Mouse (Mus musculus): ENCODE measurements at regions not wholly inside any gene's neighbourhood (a gene's known extent, or its start where the extent isn't known, plus 50 kb on each side); places are given as distances from the start of the nearest gene placed in this dataset.
"Not testable (repeated sequence)": the region's sequence is repeated elsewhere in the genome, so short reads cannot be mapped to it uniquely, and the experiment has no call there.

- no peak for DNase-seq
Measured at GRCm38 (mm10) chr16:86346916-86347315, 445.3 kb upstream of the Adamts5 start.

GRCm38 (mm10) chr16:86340311-86340710 is 438.7 kb upstream of the Adamts5 start:
- DNase-seq, result no peak

GRCm38 (mm10) chr16:86325406-86325805 is 423.8 kb upstream of the Adamts5 start:
- no peak for DNase-seq

GRCm38 (mm10) chr16:86318898-86319297 is 417.3 kb upstream of the Adamts5 start:
- DNase-seq, result no peak

DNA sequence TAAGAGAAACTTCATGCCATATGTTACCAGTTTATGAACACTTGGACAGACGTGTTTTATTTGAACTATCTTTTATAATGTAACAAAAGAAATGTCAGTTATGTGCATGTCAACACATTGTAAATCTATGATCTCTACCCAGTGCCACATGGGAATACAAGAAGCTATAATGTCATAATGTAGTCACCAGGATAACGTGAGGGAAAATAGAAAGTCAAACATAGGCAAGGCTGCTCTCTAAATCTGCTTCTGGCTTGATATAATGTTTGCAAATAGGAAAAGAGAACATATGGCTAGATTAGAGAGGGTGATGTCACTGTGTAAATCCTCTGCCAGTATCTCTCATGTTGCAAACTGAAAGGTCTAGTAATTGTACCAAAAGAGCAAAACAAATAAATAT is 408.1 kb upstream of the Adamts5 start:
- DNase-seq, result no peak

GRCm38 (mm10) chr16:86303869-86304268 is 402.2 kb upstream of the Adamts5 start:
- no peak for DNase-seq

- no peak for DNase-seq
Measured at GRCm38 (mm10) chr16:86302451-86303145, 401.0 kb upstream of the Adamts5 start.

- DNase-seq, result no peak
Measured at GRCm38 (mm10) chr16:86294436-86294835, 392.8 kb upstream of the Adamts5 start.

DNA sequence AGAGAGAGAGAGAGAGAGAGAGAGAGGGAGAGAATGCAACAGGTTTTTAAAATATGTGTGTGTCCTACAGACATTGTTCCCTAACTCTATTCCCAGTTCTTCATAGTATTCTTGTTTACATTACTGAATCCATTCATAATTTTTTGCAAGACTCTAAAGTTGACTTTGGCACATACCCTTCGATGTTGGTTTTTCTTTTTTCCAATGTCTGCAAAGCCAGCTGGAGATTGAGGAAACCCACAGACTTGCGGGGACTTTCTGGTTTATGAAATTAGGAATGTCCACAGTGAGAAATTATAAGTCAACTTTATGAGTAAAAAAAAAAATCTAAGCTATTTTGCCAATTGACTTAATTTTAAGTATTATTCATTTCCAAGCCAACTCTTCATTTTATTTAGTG is 379.7 kb upstream of the Adamts5 start:
- DNase-seq, result no peak

- DNase-seq, result no peak
Measured at GRCm38 (mm10) chr16:86277031-86277430, 375.4 kb upstream of the Adamts5 start.

GRCm38 (mm10) chr16:86261612-86262011 is 360.0 kb upstream of the Adamts5 start:
- DNase-seq, result peak; percentile 7

GRCm38 (mm10) chr16:86252630-86253029 is 351.0 kb upstream of the Adamts5 start:
- DNase-seq, result no peak

GRCm38 (mm10) chr16:86250021-86250420 is 348.4 kb upstream of the Adamts5 start:
- peak; percentile 20 for DNase-seq

GRCm38 (mm10) chr16:86244191-86244590 is 342.6 kb upstream of the Adamts5 start:
- DNase-seq, result no peak

DNA sequence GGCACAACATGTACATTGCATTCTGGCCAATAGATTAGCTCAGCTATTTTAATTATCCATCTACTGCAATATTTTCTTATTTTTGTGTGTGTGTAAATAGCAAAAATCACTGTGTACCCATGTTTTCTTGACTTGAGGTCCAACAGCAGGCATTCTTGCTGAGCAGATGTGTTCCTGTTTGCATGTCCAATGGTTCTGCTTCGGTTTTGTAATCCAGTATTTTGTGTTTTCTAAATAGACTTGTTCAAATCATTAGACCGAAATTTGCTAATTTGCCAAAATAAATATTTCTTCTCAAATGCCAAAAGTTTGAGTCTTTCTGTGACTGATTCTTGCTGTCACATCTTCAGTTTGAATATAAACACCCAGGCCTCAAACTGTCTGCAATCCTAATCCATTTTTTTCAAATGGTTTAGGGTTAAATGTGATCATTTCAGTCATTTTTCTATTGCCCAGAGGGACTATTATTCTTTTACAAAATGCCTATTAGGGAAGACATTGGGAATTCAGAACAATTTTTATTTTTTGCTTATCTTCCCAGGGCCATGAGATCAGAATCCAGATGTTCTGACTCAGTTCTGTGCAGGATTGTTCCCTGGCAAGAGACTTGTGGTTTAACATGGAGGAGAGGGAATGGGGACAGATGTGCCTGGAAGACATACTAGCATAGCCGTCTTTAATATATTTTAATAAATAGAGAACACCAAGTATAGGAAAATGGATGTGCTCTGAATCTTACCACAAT is 341.3 kb upstream of the Adamts5 start:
- DNase-seq, result no peak

DNA sequence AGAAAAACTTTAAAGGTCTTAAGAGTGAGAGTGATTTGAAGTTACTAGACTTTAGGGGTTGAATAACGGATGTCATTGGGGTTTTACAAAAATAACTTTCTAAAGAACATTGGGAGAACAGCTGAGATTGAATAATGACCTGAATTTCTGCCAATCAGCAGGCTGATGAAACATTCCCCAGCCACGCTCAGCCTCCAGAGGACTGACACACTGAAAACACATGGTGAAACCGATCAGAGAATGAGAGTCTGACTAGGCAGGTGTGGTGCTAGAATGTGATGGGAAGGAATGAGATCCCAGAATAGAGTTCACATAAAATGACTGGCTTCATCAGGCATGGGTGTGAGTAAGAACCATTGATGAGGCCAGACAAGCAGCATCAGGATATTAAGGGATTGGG is 321.4 kb upstream of the Adamts5 start:
- DNase-seq, result peak; percentile 30

DNA sequence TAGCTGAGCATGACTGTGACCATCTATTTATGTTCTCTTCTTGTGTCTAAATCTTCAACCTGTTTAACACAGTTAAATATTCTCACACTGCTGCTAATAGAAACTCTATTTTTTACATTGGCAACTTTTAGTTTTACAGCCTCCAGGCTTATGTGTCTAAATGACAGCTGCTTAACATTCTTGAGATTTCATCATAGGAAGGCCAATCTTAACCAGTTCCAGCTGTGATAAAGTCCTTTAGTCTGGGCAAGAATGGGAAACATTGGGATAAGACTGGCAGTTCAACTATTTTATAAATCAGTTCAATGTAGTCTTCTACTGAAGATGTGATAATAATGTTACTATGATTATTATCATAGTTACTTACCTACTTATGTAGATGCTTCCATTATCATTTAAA is 308.9 kb upstream of the Adamts5 start:
- no peak for DNase-seq

- no peak for DNase-seq
Measured at GRCm38 (mm10) chr16:86209319-86209718, 307.7 kb upstream of the Adamts5 start.

GRCm38 (mm10) chr16:86189874-86190273 is 288.2 kb upstream of the Adamts5 start:
- DNase-seq, result no peak

DNA sequence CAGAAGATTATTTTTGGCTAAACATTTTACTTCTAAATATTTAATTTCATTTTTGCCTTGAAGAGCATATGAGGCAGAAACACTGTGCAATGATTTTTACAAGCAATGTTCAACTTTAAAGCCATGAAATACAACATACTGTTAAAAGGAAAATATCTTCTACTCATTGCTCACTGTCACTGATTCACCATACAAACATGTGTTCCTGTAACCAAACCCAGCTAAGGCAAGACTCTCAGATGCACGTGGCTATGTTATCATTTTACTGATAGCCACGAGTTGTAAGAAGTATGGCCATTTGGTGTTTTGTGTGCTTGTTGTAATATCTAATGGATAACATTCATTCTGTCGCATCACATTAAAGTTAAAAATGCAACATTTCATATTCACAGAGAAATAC is 287.3 kb upstream of the Adamts5 start:
- no peak for DNase-seq

DNA sequence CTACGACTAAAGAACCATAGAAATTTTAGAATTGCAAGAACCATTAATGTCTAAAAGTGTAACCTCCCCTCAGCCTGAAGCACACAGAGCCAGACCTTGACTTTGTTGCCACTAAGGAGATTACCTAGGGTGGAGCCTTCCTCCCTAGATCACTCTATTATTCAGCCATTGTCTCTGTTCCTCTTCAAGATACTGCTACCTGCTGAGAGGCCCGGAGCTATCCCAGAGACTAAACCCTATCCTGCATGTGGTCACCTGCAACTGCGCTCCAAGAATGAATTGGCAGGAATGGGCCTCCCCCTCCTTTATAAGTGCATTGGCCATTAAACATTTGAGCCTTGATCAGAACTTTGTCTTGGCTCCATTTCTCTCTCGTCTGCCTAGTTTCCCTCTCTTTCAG is 286.0 kb upstream of the Adamts5 start:
- DNase-seq, result not testable (repeated sequence)

DNA sequence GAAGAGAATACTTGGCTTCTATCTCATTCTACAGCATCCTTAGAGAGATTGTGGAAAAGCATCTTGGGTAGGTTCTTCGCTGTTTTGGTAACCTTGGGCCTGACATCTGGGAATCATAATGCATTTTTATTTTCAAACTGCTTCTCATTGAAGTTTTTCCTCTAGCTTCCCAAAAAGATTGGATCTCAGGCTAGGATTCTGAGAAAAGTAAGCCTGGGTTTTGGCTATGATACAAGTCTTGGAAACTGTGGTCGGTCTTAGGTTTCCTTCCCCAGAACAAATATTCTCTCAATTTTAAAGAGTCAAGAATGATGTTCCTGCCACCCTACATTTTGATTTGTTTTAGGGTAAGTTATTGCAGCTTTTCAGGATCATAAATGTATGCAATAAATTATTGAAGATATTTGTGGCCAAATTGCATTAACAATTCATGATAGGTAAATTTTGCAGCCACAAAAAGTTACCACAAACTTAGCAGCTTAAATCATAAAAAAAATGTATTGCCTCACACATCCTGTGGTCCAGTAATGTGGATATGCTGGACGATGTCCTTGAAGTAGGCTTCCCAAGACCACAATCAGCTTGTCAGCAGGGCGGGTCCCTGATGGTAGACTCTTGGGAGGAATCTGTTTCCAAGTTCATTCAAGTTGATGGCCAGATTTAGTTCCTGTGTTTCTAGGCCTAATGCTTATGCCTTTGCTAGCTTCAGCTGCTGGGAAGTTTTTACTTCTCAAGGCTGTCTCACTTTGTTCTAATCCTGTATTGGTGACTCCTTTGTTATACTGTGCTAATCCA is 257.6 kb upstream of the Adamts5 start:
- no peak for DNase-seq

DNA sequence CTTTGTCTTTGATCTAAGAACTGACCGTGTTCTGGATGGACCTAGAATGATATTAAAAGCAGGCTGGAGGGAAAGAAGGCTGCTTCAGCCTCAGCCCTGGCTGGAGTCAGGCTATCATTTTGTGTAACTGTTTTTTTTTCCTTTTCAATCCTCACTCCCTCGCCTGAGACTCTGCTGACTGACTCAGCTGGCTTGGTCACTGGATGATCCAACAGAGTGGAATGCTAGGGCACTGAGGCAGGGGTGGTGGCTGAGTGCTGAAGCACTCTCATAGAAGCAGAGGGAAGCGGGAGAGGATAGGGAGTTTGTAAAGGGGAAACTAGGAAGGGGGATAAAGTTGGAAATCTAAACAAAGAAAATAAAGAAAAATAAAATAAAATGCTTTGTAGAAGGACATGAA is 236.5 kb upstream of the Adamts5 start:
- DNase-seq, result no peak
